Mouse (Mus musculus): ENCODE measurements around the gene Prss8. TPM values are rescaled to one million over a fixed set of nuclear protein-coding genes. Genes with fewer than 3 reads are reported as not detected.
A peak's percentile ranks its signal among the peaks of the same experiment; 100 is the strongest.
"Not testable (repeated sequence)": the region's sequence is repeated elsewhere in the genome, so short reads cannot be mapped to it uniquely, and the experiment has no call there.

Prss8 gene
- total RNA-seq, 2 experiments from 2014 or later, result not detected

GRCm38 (mm10) chr7:127898179-127898956, 31.5 kb downstream of the Prss8 start:
- no peak for ATAC-seq (replicated peaks; ENCODE audit: poor library complexity, severe bottlenecking)

DNA sequence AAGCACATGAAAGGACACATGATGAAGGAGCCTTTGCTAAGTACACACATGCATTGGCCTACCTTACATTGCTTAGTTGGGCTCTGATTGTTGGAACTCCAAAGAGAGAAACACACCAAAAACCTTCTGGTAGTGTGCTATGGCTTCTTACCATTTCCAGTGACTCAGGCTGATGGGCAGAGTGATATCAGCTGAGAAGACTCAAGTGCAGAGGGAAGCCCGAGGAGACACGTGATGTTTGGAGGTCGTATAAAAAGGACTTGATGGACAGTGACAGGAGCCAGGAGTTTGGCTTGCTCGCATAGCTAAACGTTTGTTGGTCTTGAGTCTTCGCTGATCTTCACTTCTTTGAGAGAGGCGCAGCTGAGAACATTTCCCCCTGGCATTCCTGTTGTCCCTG, 32.4 kb downstream of the Prss8 start:
- ATAC-seq (replicated peaks; ENCODE audit: poor library complexity, severe bottlenecking), result no peak

- ATAC-seq (replicated peaks; ENCODE audit: poor library complexity, severe bottlenecking), result no peak
Measured at GRCm38 (mm10) chr7:127896384-127896783, 33.5 kb downstream of the Prss8 start.

DNA sequence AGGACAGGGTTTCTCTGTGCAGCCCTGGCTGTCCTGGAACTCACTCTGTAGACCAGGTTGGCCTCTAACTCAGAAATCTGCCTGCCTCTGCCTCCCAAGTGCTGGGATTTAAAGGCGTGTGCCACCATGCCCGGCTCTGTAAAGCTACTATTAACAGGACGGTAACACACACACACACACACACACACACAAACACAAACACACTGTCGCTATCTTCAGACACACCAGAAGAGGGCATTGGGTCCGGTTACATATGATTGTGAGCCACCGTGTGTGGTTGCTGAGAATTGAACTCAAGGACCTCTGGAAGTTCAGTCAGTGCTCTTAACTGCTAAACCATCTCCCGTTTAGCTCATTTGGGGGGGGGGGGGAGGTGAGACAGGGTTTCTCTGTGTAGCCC, 34.0 kb downstream of the Prss8 start:
- ATAC-seq (replicated peaks; ENCODE audit: poor library complexity, severe bottlenecking), result not testable (repeated sequence)

- ATAC-seq (replicated peaks; ENCODE audit: poor library complexity, severe bottlenecking), result peak; percentile 95
Measured at GRCm38 (mm10) chr7:127895442-127895841, 34.5 kb downstream of the Prss8 start, which contains the start of the genes Gm21974 and Vkorc1. Gm21974 (minus strand) TSS chr7:127895454. Vkorc1 (minus strand) TSS chr7:127895617.

GRCm38 (mm10) chr7:127894480-127894879, 35.4 kb downstream of the Prss8 start:
- ATAC-seq (replicated peaks; ENCODE audit: poor library complexity, severe bottlenecking), result no peak

DNA sequence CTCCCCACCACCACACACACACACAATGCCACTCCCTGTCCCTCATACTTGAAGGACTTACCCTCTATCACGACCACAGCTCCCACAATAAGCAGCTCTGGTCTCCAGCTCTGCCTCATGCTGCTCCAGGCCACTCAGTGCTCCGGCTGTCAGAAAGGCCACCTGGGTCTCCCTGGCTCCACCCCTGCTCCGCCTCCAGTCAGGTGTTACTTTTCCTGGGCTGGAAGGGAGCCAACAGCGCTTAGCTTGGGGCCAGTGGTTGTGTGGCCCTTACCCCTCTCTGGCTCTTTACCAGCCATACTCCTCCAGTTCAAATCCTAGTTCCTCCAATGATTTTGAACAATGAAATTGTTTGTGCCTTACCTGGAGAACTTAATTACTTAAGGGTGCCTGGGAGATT, 39.1 kb downstream of the Prss8 start, which contains the start of gene Prss53:
TSS of gene Prss53 (minus strand) at position 173 of the 400 bp plus-strand sequence.
- no peak for ATAC-seq (replicated peaks; ENCODE audit: poor library complexity, severe bottlenecking)

DNA sequence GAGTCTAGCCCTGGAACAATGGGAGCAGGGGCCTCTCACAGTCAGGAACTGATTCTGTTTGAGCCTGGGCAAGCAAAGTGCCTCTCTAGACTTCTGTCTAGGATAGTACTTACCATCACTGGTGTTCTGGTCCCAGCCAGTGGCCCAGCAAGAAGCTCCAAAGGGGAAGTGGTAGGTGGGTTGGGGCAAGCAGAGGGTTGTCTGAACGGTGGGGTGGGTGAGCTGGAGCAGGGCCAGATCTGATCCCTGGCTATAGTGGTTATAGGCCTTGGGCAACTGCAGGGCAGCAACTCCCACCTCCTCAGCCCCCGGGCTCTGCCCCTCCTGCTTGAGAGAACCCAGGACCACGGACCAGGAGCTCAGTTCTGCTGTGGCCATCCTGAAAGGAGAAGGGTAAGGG, 41.1 kb downstream of the Prss8 start:
- peak; percentile 72 for ATAC-seq (replicated peaks; ENCODE audit: poor library complexity, severe bottlenecking)

- no peak for ATAC-seq (replicated peaks; ENCODE audit: poor library complexity, severe bottlenecking)
Measured at GRCm38 (mm10) chr7:127887781-127888180, 42.1 kb downstream of the Prss8 start.

DNA sequence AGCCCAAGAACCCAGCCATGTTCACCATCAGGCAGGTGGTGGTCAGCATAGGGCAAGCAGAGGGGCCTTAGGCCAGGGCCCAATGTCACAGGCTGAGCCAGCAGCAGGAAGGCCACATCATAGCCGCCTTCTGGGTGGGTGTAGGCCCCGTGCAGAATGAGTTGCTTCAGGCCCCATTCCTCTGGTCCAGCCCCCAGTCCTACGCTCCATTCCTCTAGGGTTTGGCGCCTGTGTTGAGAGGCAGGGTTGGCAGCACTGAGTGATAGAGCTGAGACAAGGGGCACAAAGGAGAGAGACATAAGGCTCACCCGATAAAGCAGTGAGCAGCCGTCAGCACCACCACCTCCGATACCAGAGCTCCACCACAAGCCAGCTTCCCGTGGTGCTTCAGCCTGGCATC, 42.7 kb downstream of the Prss8 start:
- ATAC-seq (replicated peaks; ENCODE audit: poor library complexity, severe bottlenecking), result no peak

- ATAC-seq (replicated peaks; ENCODE audit: poor library complexity, severe bottlenecking), result no peak
Measured at GRCm38 (mm10) chr7:127886551-127886950, 43.4 kb downstream of the Prss8 start.

- no peak; the same call in 1 of the 2 replicates for ATAC-seq (replicated peaks; ENCODE audit: poor library complexity, severe bottlenecking)
Measured at GRCm38 (mm10) chr7:127885951-127886350, 44.0 kb downstream of the Prss8 start.

GRCm38 (mm10) chr7:127880431-127880830, 49.5 kb downstream of the Prss8 start:
- no peak for ATAC-seq (replicated peaks; ENCODE audit: poor library complexity, severe bottlenecking)

- ATAC-seq (replicated peaks; ENCODE audit: poor library complexity, severe bottlenecking), result no peak
Measured at GRCm38 (mm10) chr7:127879301-127879700, 50.6 kb downstream of the Prss8 start.

DNA sequence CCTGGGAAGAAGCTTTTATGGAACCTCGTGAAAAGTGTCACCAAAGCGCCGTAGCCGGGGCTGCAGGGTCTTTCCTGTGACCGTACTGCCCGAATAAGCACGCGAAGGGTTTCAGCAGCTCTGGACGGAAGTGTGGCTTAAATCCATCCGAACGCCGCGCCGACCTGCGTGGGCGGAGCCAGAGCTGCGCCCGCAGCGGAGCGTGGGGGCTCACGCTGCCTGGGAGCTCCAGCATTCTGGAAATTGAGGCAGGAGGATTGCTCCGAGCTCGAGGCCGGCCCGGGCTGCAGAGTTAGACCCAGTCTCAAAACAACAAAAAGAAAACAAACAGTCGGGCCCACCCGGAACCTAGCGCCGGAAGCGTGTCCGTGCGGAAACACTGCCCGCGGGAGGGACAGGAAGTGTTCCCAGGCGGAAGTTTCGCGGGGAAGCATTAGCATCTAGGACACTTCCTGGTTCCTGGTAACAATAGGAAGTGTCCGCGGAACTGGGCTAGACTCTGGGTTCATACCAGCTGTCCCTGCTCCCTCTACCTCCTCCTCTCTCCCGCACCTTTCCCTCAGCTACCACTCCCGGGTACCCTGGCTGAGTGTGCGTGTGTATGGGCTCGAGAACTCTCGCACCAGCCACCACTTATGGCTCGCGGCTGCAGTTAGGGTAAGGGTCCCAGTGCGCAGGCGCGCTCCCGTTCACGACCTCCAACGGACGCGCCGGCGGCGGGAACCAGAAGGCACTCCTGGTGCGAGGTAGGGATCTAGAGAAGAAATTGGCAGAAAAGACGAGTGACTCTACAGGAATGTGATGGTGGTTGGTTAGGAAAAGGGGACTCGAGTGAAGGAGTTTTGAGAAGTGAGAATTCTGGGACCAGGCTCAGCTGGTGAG, 53.2 kb downstream of the Prss8 start, which contains the start of gene Zfp668:
TSS of gene Zfp668 (minus strand) at position 362 of the 882 bp plus-strand sequence.
- peak; percentile 65 for ATAC-seq (replicated peaks; ENCODE audit: poor library complexity, severe bottlenecking)

- ATAC-seq (replicated peaks; ENCODE audit: poor library complexity, severe bottlenecking), result peak; percentile 72
Measured at GRCm38 (mm10) chr7:127876041-127876466, 53.9 kb downstream of the Prss8 start, which contains the start of gene Zfp646. Zfp646 (plus strand) TSS chr7:127876221.

Other genes starting within 250 kb of the Prss8 start
- gene Bcl7c, start 221.2 kb downstream of the Prss8 start, total RNA-seq (2014; fragmentation: Nextera tagmentation), result 50.9 and 81.5 TPM in 2 replicates
- 39.3 and 57.5 TPM in 2 replicates for gene Bcl7c, start 221.2 kb downstream of the Prss8 start, total RNA-seq (2017)
- gene Ctf1, start 217.4 kb downstream of the Prss8 start, total RNA-seq (2014; fragmentation: Nextera tagmentation), result 0.73 and 1.2 TPM in 2 replicates
- gene Ctf1, start 217.4 kb downstream of the Prss8 start, total RNA-seq (2017), result 0.90 and 3.2 TPM in 2 replicates
- not detected in 2 replicates for gene Ctf2, start 197.9 kb downstream of the Prss8 start, total RNA-seq (2014; fragmentation: Nextera tagmentation)
- gene Ctf2, start 197.9 kb downstream of the Prss8 start, total RNA-seq (2017), result 0.31 TPM in 1 of 2 replicates, not detected in the other
- gene Fbxl19, start 185.6 kb downstream of the Prss8 start, total RNA-seq (2014; fragmentation: Nextera tagmentation), result 11.1 and 11.7 TPM in 2 replicates
- 13.8 and 17.7 TPM in 2 replicates for gene Fbxl19, start 185.6 kb downstream of the Prss8 start, total RNA-seq (2017)
- 36.8 and 41.2 TPM in 2 replicates for gene Orai3, start 160.3 kb downstream of the Prss8 start, total RNA-seq (2014; fragmentation: Nextera tagmentation)
- 22.7 and 22.8 TPM in 2 replicates for gene Orai3, start 160.3 kb downstream of the Prss8 start, total RNA-seq (2017)
- 59.6 and 105 TPM in 2 replicates for gene Setd1a, start 153.4 kb downstream of the Prss8 start, total RNA-seq (2014; fragmentation: Nextera tagmentation)
- 11.9 and 12.4 TPM in 2 replicates for gene Setd1a, start 153.4 kb downstream of the Prss8 start, total RNA-seq (2017)
- gene Gm49388, start 144.5 kb downstream of the Prss8 start, total RNA-seq (2014; fragmentation: Nextera tagmentation), result not detected in 2 replicates
- gene Gm49388, start 144.5 kb downstream of the Prss8 start, total RNA-seq (2017), result 1.2 TPM in 1 of 2 replicates, not detected in the other
- gene Hsd3b7, start 129.5 kb downstream of the Prss8 start, total RNA-seq (2014; fragmentation: Nextera tagmentation), result 27.6 and 29.6 TPM in 2 replicates
- gene Hsd3b7, start 129.5 kb downstream of the Prss8 start, total RNA-seq (2017), result 19.1 and 31.6 TPM in 2 replicates
- 88.9 and 105 TPM in 2 replicates for gene Stx4a, start 105.8 kb downstream of the Prss8 start, total RNA-seq (2014; fragmentation: Nextera tagmentation)
- 37.7 and 38.8 TPM in 2 replicates for gene Stx4a, start 105.8 kb downstream of the Prss8 start, total RNA-seq (2017)
- 0.62 and 0.88 TPM in 2 replicates for gene Stx1b, start 105.6 kb downstream of the Prss8 start, total RNA-seq (2014; fragmentation: Nextera tagmentation)
- gene Stx1b, start 105.6 kb downstream of the Prss8 start, total RNA-seq (2017), result not detected in 2 replicates
- 29.2 and 38.4 TPM in 2 replicates for gene Zfp646, start 53.9 kb downstream of the Prss8 start, total RNA-seq (2014; fragmentation: Nextera tagmentation)
- gene Zfp646, start 53.9 kb downstream of the Prss8 start, total RNA-seq (2017), result 35.5 and 40.8 TPM in 2 replicates
- 7.2 and 15.7 TPM in 2 replicates for gene Zfp668, start 53.3 kb downstream of the Prss8 start, total RNA-seq (2014; fragmentation: Nextera tagmentation)
- 3.9 and 4.9 TPM in 2 replicates for gene Zfp668, start 53.3 kb downstream of the Prss8 start, total RNA-seq (2017)
- 0.19 TPM in 1 of 2 replicates, not detected in the other for gene Prss53, start 39.1 kb downstream of the Prss8 start, total RNA-seq (2014; fragmentation: Nextera tagmentation)
- 0.13 TPM in 1 of 2 replicates, not detected in the other for gene Prss53, start 39.1 kb downstream of the Prss8 start, total RNA-seq (2017)
- not detected in 2 replicates for gene Gm21974, start 34.6 kb downstream of the Prss8 start, total RNA-seq (2014; fragmentation: Nextera tagmentation)
- not detected in 2 replicates for gene Gm21974, start 34.6 kb downstream of the Prss8 start, total RNA-seq (2017)
- 93.1 and 126 TPM in 2 replicates for gene Vkorc1, start 34.5 kb downstream of the Prss8 start, total RNA-seq (2014; fragmentation: Nextera tagmentation)
- gene Vkorc1, start 34.5 kb downstream of the Prss8 start, total RNA-seq (2017), result 24.9 and 69.4 TPM in 2 replicates
- 63.3 and 78.0 TPM in 2 replicates for gene Bckdk, start 26.0 kb downstream of the Prss8 start, total RNA-seq (2014; fragmentation: Nextera tagmentation)
- gene Bckdk, start 26.0 kb downstream of the Prss8 start, total RNA-seq (2017), result 38.6 and 50.5 TPM in 2 replicates
- 20.4 and 25.0 TPM in 2 replicates for gene Kat8, start 17.6 kb downstream of the Prss8 start, total RNA-seq (2014; fragmentation: Nextera tagmentation)
- gene Kat8, start 17.6 kb downstream of the Prss8 start, total RNA-seq (2017), result 18.1 and 21.0 TPM in 2 replicates
- gene Prss36, start 16.6 kb upstream of the Prss8 start, total RNA-seq (2014; fragmentation: Nextera tagmentation), result 0.92 and 7.3 TPM in 2 replicates
- 0.90 and 3.3 TPM in 2 replicates for gene Prss36, start 16.6 kb upstream of the Prss8 start, total RNA-seq (2017)
- 319 and 323 TPM in 2 replicates for gene Fus, start 37.4 kb upstream of the Prss8 start, total RNA-seq (2014; fragmentation: Nextera tagmentation)
- gene Fus, start 37.4 kb upstream of the Prss8 start, total RNA-seq (2017), result 60.8 and 62.2 TPM in 2 replicates
- 115 and 175 TPM in 2 replicates for gene Pycard, start 63.8 kb upstream of the Prss8 start, total RNA-seq (2014; fragmentation: Nextera tagmentation)
- gene Pycard, start 63.8 kb upstream of the Prss8 start, total RNA-seq (2017), result 62.6 and 101 TPM in 2 replicates
- not detected in 2 replicates for gene Trim72, start 73.8 kb upstream of the Prss8 start, total RNA-seq (2014; fragmentation: Nextera tagmentation)
- gene Trim72, start 73.8 kb upstream of the Prss8 start, total RNA-seq (2017), result not detected in 2 replicates
- 12.5 and 17.5 TPM in 2 replicates for gene Itgam, start 132.5 kb upstream of the Prss8 start, total RNA-seq (2014; fragmentation: Nextera tagmentation)
- 21.6 and 23.7 TPM in 2 replicates for gene Itgam, start 132.5 kb upstream of the Prss8 start, total RNA-seq (2017)
- gene Gm49368, start 132.6 kb upstream of the Prss8 start, total RNA-seq (2014; fragmentation: Nextera tagmentation), result not detected in 2 replicates
- 0.09 TPM in 1 of 2 replicates, not detected in the other for gene Gm49368, start 132.6 kb upstream of the Prss8 start, total RNA-seq (2017)
- 0.54 and 2.4 TPM in 2 replicates for gene Itgax, start 199.4 kb upstream of the Prss8 start, total RNA-seq (2014; fragmentation: Nextera tagmentation)
- gene Itgax, start 199.4 kb upstream of the Prss8 start, total RNA-seq (2017), result 1.9 and 2.4 TPM in 2 replicates
- 0.47 TPM in 1 of 2 replicates, not detected in the other for gene Itgad, start 224.3 kb upstream of the Prss8 start, total RNA-seq (2014; fragmentation: Nextera tagmentation)
- 0.21 TPM in 1 of 2 replicates, not detected in the other for gene Itgad, start 224.3 kb upstream of the Prss8 start, total RNA-seq (2017)

Measured in granulocyte monocyte progenitor cell, adult 5-6 weeks (primary cell).